Mouse (Mus musculus) neural tube, embryonic 14.5 days (tissue): Measurements from ENCODE around the gene Arpc5. TPM values are rescaled to one million over a fixed set of nuclear protein-coding genes. Genes with fewer than 3 reads are reported as not detected.
A peak's percentile ranks its signal among the peaks of the same experiment; 100 is the strongest.
"Not testable (repeated sequence)": the region's sequence is repeated elsewhere in the genome, so short reads cannot be mapped to it uniquely, and the experiment has no call there.

Experiments used
- ATAC-seq: fragments of 200-750 bp; cut with Nextera tagmentation; 2 replicates; pipeline ENCODE4 v1.8.0; 2017; ENCODE audit warnings: low read depth, mild to moderate bottlenecking, moderate TSS enrichment, moderate library complexity
- H3K27ac ChIP-seq: fragments of 300-500 bp; sonication (generic); 2 replicates; pipeline ENCODE4 v1.5.1; 2014; ENCODE audit warnings: low read depth, mild to moderate bottlenecking, control low read depth, low read length, moderate library complexity, mixed read lengths
- H3K27me3 ChIP-seq: fragments of 300-500 bp; sonication (generic); 2 replicates; pipeline ENCODE4 v1.6.1; 2014; ENCODE audit warnings: low read length; ENCODE audit not compliant: control insufficient read depth, insufficient read depth
- H3K36me3 ChIP-seq: fragments of 300-500 bp; sonication (generic); 2 replicates; pipeline ENCODE4 v1.6.1; 2014; ENCODE audit warnings: low read length, mixed read lengths; ENCODE audit not compliant: control insufficient read depth, insufficient read depth
- H3K4me1 ChIP-seq: fragments of 300-500 bp; sonication (generic); 2 replicates; pipeline ENCODE4 v1.6.1; 2014; ENCODE audit warnings: low read length; ENCODE audit not compliant: control insufficient read depth, insufficient read depth
- H3K4me2 ChIP-seq: fragments of 300-500 bp; sonication (generic); 2 replicates; pipeline ENCODE4 v1.6.1; 2014; ENCODE audit warnings: mild to moderate bottlenecking, low read depth, low read length, control low read depth
- H3K4me3 ChIP-seq: fragments of 300-500 bp; sonication (generic); 2 replicates; pipeline ENCODE4 v1.5.1; 2014; ENCODE audit warnings: low read depth, low read length, control low read depth, mixed read lengths
- H3K9ac ChIP-seq: fragments of 300-500 bp; sonication (generic); replicated peaks from 2 replicates; pipeline ENCODE4 v1.6.1; 2014; ENCODE audit warnings: low read depth, mild to moderate bottlenecking, control low read depth, low read length, mixed read lengths
- H3K9me3 ChIP-seq: fragments of 300-500 bp; sonication (generic); 2 replicates; pipeline ENCODE4 v1.6.1; 2016; ENCODE audit warnings: low read length; ENCODE audit not compliant: control insufficient read depth
- WGBS: fragments of 180-500 bp; shearing (Covaris S2); extraction: QIAGEN DNeasy Blood & Tissue Kit; methylation state at CpG from one replicate; pipeline ENCODE4 v1.1.7; 2014; 5-methylcytosine and 5-hydroxymethylcytosine counted together
- polyA plus RNA-seq: library from polyadenylated mRNA; unstranded; fragments of >200 nt; fragmentation: Nextera tagmentation; extraction: Ambion mirVana; gene quantifications from 2 replicates; pipeline ENCODE4 v1.2.1, GENCODE M21; 2014

Gene Arpc5
- polyA plus RNA-seq, 1 experiment from 2014 or later: 259 TPM

DNA sequence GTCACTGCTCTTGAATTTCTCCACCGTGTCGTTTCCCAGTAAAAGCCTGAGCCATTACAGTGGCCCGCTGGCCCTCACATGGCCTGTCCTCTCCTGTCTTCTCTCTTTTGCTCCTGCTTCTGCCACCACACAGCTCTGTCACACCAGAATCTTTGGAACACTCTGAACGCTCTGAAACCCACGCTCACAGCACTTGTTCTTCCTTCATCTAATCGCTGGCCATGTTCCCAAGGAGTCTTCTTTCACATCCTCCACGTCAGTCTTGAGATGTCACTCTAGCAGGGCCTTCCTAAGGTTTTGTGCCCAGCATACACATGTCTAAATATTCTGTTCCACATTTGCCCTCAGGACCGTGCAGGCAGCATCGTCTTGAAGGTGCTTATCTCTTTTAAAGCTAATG lies 4.7 kb downstream of the Arpc5 start:
- no peaks in the 10 kb centered on the region; the same call in 1 of the 2 replicates for H3K4me1 ChIP-seq
- H3K4me2 ChIP-seq: no peak overlapping the region
- ATAC-seq: no peak
- WGBS: 90% methylated on average over 9 of the region's 9 CpGs
- H3K9ac ChIP-seq: no peak overlapping the region
- H3K9me3 ChIP-seq: no peaks in the 10 kb centered on the region
- no peak overlapping the region for H3K4me3 ChIP-seq
- H3K27me3 ChIP-seq: no peaks in the 10 kb centered on the region; the same call in 1 of the 2 replicates
- peaks cover 35% of the 10 kb centered on the region for H3K36me3 ChIP-seq
- no peak overlapping the region for H3K27ac ChIP-seq

DNA sequence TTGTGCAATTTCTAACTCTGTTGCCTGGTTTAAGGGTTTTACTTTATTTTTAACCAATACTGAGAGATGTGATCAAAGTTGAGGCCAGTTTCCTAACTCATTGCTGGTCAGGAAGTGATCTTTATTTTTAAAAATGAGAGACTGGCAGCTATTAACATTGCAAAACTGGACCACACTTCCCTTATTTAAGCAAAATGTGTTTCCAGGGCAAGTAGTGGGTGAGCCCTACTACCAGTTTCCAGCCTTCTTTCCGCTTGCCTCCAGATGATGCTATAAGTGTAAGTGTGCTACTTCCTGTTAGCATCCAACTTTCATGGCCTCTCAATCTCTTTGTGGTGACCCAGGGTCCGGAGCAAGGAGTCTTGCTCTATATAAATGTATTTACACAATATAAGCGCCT lies 8.3 kb downstream of the Arpc5 start:
- H3K4me1 ChIP-seq, H3K9ac ChIP-seq, H3K27ac ChIP-seq, H3K4me3 ChIP-seq, H3K4me2 ChIP-seq, H3K27me3 ChIP-seq, ATAC-seq, H3K9me3 ChIP-seq: not testable (repeated sequence)
- H3K36me3 ChIP-seq: peaks cover 37% of the 10 kb centered on the region
- WGBS: 97% methylated on average over 3 of the region's 3 CpGs

DNA sequence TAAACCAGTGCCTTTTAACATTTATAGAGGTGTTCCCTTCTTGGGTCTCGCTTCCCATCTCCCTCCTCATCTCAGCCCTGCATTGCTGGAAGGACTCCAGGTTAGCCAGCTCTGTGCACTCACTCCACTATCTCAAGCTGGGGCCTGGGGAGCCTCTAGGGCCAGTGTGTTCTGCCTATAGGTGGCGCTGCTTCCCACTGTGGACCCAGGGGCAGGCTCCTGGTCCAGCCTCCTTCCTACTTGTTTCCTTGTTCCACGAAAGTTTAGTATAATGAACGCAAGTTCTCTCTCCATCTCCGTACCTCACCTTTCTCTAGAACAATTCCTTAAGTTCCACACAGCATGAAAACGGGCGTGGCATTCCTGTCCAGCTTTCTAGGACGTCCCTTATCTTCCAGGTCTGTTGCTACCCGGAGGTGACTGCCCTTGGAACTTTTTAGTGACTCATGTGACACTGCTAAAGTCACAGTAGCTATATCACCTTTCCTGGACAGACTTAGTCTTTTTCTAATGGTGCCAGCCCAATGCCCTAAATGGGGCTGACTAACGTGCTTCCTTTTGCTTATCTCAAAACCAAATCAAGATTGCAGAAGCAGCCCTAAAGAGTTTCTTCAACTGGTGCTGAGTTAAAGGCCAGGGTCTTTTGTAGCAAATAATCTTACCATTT lies 12.9 kb downstream of the Arpc5 start:
- Histone ChIP-seq H3K27ac (no peak overlapping the region), H3K27me3 (no peaks in the 10 kb centered on the region), H3K4me1 (no peaks in the 10 kb centered on the region), H3K4me2 (no peak overlapping the region), H3K36me3 (peaks cover 10% of the 10 kb centered on the region), H3K9me3 (no peaks in the 10 kb centered on the region), H3K4me3 (no peak overlapping the region), H3K9ac (no peak overlapping the region)
- WGBS: 41% methylated on average over 10 of the region's 10 CpGs
- no peak for ATAC-seq

DNA sequence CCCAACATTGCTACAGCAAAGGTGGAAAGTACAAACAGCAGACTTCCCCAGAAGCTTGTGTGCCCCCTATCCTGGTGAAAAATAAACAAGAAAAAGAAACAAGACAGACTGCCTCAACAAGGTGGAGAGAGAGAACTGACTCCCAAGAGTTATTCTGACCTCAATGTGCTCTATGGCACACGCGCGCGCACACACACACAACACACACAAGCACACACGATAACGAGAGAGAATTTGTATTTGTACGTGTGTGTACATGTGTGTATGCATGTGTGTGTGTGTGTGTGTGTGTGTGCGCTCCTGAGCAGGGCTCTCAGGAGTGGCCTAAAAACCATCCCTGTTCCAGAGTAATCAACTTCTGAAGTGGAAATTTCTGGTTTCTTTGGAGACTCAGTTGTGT lies 18.3 kb downstream of the Arpc5 start:
- no peak overlapping the region for H3K27ac ChIP-seq
- H3K27me3 ChIP-seq: no peaks in the 10 kb centered on the region
- no peak overlapping the region for H3K4me3 ChIP-seq
- WGBS: 97% methylated on average over 8 of the region's 8 CpGs
- no peaks in the 10 kb centered on the region for H3K36me3 ChIP-seq
- no peak for ATAC-seq
- H3K9ac ChIP-seq: no peak overlapping the region
- no peak overlapping the region for H3K4me2 ChIP-seq
- H3K4me1 ChIP-seq: no peaks in the 10 kb centered on the region
- H3K9me3 ChIP-seq: no peaks in the 10 kb centered on the region

DNA sequence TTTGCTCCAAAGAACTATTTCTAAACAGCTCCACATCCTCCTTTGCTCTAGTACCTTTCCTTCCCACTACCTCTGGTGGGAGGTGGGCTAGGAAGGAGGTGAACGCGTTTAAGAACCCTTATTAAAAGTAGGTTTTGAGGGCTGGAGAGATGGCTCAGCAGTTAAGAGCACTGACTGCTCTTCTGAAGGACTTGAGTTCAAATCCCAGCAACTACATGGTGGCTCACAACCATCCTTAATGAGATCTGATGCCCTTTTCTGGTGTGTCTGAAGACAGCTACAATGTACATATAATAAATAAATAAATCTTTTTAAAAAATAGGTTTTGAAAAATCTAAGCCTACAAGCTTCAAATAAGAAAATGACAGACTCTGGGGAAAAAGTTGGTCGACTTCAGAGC lies 19.1 kb downstream of the Arpc5 start:
- ATAC-seq, H3K9me3 ChIP-seq, H3K27ac ChIP-seq, H3K4me2 ChIP-seq, H3K9ac ChIP-seq, H3K27me3 ChIP-seq, H3K4me3 ChIP-seq, H3K4me1 ChIP-seq, H3K36me3 ChIP-seq: not testable (repeated sequence)
- 88% methylated on average over 3 of the region's 3 CpGs for WGBS

DNA sequence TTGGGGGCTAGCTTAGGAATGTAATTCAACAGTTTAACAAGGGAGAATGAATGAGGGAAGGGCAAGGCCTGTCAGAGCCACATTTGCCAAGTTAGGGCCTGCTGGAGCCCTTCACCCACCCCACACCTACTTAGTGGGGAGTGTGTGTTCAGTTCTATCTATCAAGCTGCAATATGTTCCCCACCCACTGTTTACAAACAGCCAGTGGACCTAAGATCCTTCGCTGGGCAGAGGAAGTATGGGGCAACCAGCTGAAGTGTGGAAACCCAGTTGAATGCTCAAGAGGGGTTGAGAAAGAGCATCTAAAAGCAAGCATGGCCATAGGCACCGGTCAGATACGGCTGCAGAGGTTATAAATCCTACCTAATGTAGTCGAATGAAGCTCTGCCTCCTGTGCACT lies 20.6 kb downstream of the Arpc5 start:
- Histone ChIP-seq H3K36me3 (no peaks in the 10 kb centered on the region), H3K9ac (no peak overlapping the region), H3K27me3 (no peaks in the 10 kb centered on the region), H3K27ac (no peak overlapping the region), H3K4me2 (no peak overlapping the region), H3K4me1 (no peaks in the 10 kb centered on the region), H3K9me3 (no peaks in the 10 kb centered on the region), H3K4me3 (no peak overlapping the region)
- no peak for ATAC-seq
- 88% methylated on average over 4 of the region's 4 CpGs for WGBS

DNA sequence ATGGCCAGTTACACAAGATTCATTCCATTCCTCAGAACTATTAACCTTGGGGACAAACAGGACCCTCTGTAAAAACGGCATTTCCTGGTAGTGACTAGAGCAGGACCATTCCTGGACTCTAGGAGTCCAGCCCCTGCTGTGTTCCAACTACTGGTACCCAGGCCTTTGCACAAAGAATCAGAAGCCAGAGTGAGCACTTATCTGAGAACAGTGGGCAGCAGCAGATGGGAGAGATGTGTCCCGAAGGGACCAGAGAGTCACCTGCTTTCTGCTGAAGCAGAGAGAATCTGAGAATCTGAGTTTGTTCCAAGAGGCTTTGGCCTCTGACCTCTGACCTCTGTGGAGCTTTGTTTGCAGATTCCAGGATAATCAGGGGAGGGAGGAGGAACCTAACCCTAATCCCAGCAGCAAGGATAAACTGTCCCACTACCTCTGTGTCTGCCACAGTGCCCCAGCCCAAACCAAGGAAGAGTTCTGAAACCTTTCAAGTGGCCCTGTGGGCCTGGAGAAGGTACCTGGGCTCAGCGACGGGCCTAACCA lies 21.8 kb downstream of the Arpc5 start:
- WGBS: 36% methylated on average over 4 of the region's 4 CpGs
- no peaks in the 10 kb centered on the region; the same call in 1 of the 2 replicates for H3K4me1 ChIP-seq

DNA sequence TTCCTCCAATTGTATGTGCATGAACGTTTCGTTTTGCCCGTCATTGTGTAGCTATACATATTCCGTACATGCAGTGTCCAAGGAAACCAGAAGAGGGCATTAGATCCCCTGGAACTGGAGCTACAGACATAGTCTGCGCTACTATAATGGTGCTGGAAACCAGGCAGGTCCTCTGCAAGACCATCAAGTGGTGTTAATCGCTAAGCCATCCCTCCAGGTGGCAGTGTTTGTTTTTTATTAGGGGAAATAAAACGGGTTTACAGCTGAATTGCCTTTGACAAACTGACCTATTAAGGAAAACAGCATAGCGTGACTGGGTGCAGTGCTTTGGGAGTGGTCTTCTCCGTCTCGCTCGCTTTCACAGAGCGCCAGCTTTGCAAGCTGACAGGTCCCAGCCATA lies 23.9 kb downstream of the Arpc5 start:
- Histone ChIP-seq H3K9me3 (no peaks in the 10 kb centered on the region), H3K4me2 (no peak overlapping the region), H3K9ac (no peak overlapping the region), H3K27ac (no peak overlapping the region), H3K4me1 (no peaks in the 10 kb centered on the region; the same call in 1 of the 2 replicates), H3K27me3 (no peaks in the 10 kb centered on the region), H3K4me3 (no peak overlapping the region), H3K36me3 (no peaks in the 10 kb centered on the region)
- 10% methylated on average over 12 of the region's 12 CpGs for WGBS
- ATAC-seq: 0 out of 2 replicates have a peak, but pooled peaks have one; percentile 38

More for the DNA sequence above, 21.8 kb downstream of the Arpc5 start:
- Histone ChIP-seq H3K27me3 (no peaks in the 10 kb centered on the region), H3K4me3 (no peak overlapping the region), H3K4me2 (no peak overlapping the region), H3K9me3 (no peaks in the 10 kb centered on the region), H3K27ac (no peak overlapping the region), H3K9ac (no peak overlapping the region), H3K36me3 (no peaks in the 10 kb centered on the region)
- ATAC-seq: no peak

DNA sequence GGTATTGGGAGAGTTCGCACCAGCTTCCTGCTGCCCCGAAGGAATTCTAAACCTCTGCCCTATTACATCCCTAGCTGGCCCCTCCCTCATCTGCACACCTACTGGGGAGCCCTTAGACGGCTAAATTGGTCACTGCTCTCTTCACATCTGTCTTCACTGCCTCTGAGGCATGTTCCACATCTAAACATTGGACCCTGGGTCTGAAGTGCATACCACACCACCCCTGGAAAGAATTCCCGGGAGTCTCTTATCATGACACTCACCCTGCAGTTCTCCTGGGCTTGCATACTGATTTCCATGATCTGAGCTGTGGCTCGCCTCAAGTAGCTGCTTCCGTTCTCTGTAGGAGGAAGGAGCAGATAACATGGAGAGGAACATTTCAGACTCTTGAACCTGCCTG lies 24.5 kb downstream of the Arpc5 start:
- no peaks in the 10 kb centered on the region for H3K27me3 ChIP-seq
- no peak overlapping the region for H3K9ac ChIP-seq
- ATAC-seq: no peak
- no peaks in the 10 kb centered on the region; the same call in 1 of the 2 replicates for H3K4me1 ChIP-seq
- no peak overlapping the region for H3K4me2 ChIP-seq
- H3K4me3 ChIP-seq: no peak overlapping the region
- 12% methylated on average over 6 of the region's 6 CpGs for WGBS
- H3K27ac ChIP-seq: no peak overlapping the region
- no peaks in the 10 kb centered on the region for H3K36me3 ChIP-seq
- no peaks in the 10 kb centered on the region for H3K9me3 ChIP-seq
